Mouse (Mus musculus): ENCODE data around the gene Lipe. TPM values are rescaled to one million over a fixed set of nuclear protein-coding genes. Genes with fewer than 3 reads are reported as not detected.

Gene Lipe
- polyA plus RNA-seq, 1 experiment from 2014 or later, result 21.4 TPM

GRCm38 (mm10) chr7:25341000-25341784, 57.3 kb downstream of the Lipe start:
- Histone ChIP-seq H3K9ac (replicated peaks; ENCODE audit: low read depth) (no peak overlapping the region), H3K27me3 (replicated peaks; ENCODE audit: insufficient read depth, low read length) (no peaks in the 10 kb centered on the region), H3K4me1 (ENCODE audit: insufficient read depth, low read depth, low read length) (no peaks in the 10 kb centered on the region), H3K27ac (ENCODE audit: low read length) (no peak overlapping the region), H3K4me2 (replicated peaks; ENCODE audit: low read depth, low read length) (no peak overlapping the region), H3K4me3 (ENCODE audit: low read depth, low read length) (no peak overlapping the region), H3K9me3 (ENCODE audit: low read length) (no peaks in the 10 kb centered on the region), H3K36me3 (ENCODE audit: insufficient read depth, low read length) (peaks cover 4% of the 10 kb centered on the region; the same call in 1 of the 2 replicates)
- 0 out of 2 replicates have a peak, but pooled peaks have one; percentile 14 for ATAC-seq
- whole genome bisulfite sequencing, result 77% methylated on average over 20 of the region's 20 CpGs
- no peak for DNase-seq (ENCODE audit: low spot score)
- TF ChIP-seq CTCF (IDR thresholded peaks at IDR 0.05) (no peak), EP300 (IDR thresholded peaks at IDR 0.05) (no peak)

GRCm38 (mm10) chr7:25339329-25339728, 59.2 kb downstream of the Lipe start:
- Histone ChIP-seq H3K4me1 (ENCODE audit: insufficient read depth, low read depth, low read length) (no peaks in the 10 kb centered on the region), H3K9ac (replicated peaks; ENCODE audit: low read depth) (no peak overlapping the region), H3K36me3 (ENCODE audit: insufficient read depth, low read length) (peaks cover 4% of the 10 kb centered on the region; the same call in 1 of the 2 replicates), H3K27me3 (replicated peaks; ENCODE audit: insufficient read depth, low read length) (no peaks in the 10 kb centered on the region), H3K27ac (ENCODE audit: low read length) (no peak overlapping the region), H3K4me2 (replicated peaks; ENCODE audit: low read depth, low read length) (no peak overlapping the region), H3K4me3 (ENCODE audit: low read depth, low read length) (no peak overlapping the region), H3K9me3 (ENCODE audit: low read length) (no peaks in the 10 kb centered on the region)
- ATAC-seq (no peak), DNase-seq (ENCODE audit: low spot score) (no peak)
- TF ChIP-seq EP300 (IDR thresholded peaks at IDR 0.05) (no peak), CTCF (IDR thresholded peaks at IDR 0.05) (no peak)
- 80% methylated on average over 9 of the region's 9 CpGs for WGBS

- ATAC-seq, result no peak
These were observed 64.0 kb downstream of the Lipe start for GRCm38 (mm10) chr7:25334472-25334871.

GRCm38 (mm10) chr7:25333596-25334307, 64.8 kb downstream of the Lipe start:
- no peaks in the 10 kb centered on the region for H3K9me3 ChIP-seq (ENCODE audit: low read length)
- H3K9ac ChIP-seq (replicated peaks; ENCODE audit: low read depth), result no peak overlapping the region
- H3K27me3 ChIP-seq (replicated peaks; ENCODE audit: insufficient read depth, low read length), result no peaks in the 10 kb centered on the region
- no peaks in the 10 kb centered on the region for H3K36me3 ChIP-seq (ENCODE audit: insufficient read depth, low read length)
- no peaks in the 10 kb centered on the region for H3K4me1 ChIP-seq (ENCODE audit: insufficient read depth, low read depth, low read length)
- no peak overlapping the region for H3K27ac ChIP-seq (ENCODE audit: low read length)
- TF ChIP-seq CTCF (IDR thresholded peaks at IDR 0.05) (peak; percentile 96), EP300 (IDR thresholded peaks at IDR 0.05) (no peak)
- peak; percentile 82 for ATAC-seq
- WGBS, result 41% methylated on average over 16 of the region's 16 CpGs
- H3K4me3 ChIP-seq (ENCODE audit: low read depth, low read length), result no peak overlapping the region
- DNase-seq (ENCODE audit: low spot score), result peak; percentile 88
- H3K4me2 ChIP-seq (replicated peaks; ENCODE audit: low read depth, low read length), result no peak overlapping the region

More at GRCm38 (mm10) chr7:25334472-25334871, 64.0 kb downstream of the Lipe start:
- no peak overlapping the region for H3K4me2 ChIP-seq (replicated peaks; ENCODE audit: low read depth, low read length)
- no peaks in the 10 kb centered on the region for H3K36me3 ChIP-seq (ENCODE audit: insufficient read depth, low read length)
- H3K27ac ChIP-seq (ENCODE audit: low read length), result no peak overlapping the region
- no peaks in the 10 kb centered on the region for H3K4me1 ChIP-seq (ENCODE audit: insufficient read depth, low read depth, low read length)
- H3K4me3 ChIP-seq (ENCODE audit: low read depth, low read length), result no peak overlapping the region
- WGBS, result 82% methylated on average over 12 of the region's 12 CpGs
- no peak overlapping the region for H3K9ac ChIP-seq (replicated peaks; ENCODE audit: low read depth)
- TF ChIP-seq EP300 (IDR thresholded peaks at IDR 0.05) (no peak), CTCF (IDR thresholded peaks at IDR 0.05) (no peak)
- H3K9me3 ChIP-seq (ENCODE audit: low read length), result no peaks in the 10 kb centered on the region
- DNase-seq (ENCODE audit: low spot score), result no peak
- no peaks in the 10 kb centered on the region for H3K27me3 ChIP-seq (replicated peaks; ENCODE audit: insufficient read depth, low read length)

Other genes with a start within 250 kb of the Lipe start
- gene Pou2f2, start 219.0 kb downstream of the Lipe start, polyA plus RNA-seq (2015; fragmentation: Nextera tagmentation; extraction: Ambion mirVana), result 0.98 and 1.4 TPM in 2 replicates
- gene Dedd2, start 178.1 kb downstream of the Lipe start, polyA plus RNA-seq (2015; fragmentation: Nextera tagmentation; extraction: Ambion mirVana), result 15.9 and 18.2 TPM in 2 replicates
- 1.6 and 2.2 TPM in 2 replicates for gene Zfp526, start 177.3 kb downstream of the Lipe start, polyA plus RNA-seq (2015; fragmentation: Nextera tagmentation; extraction: Ambion mirVana)
- 6.7 and 6.8 TPM in 2 replicates for gene Gsk3a, start 160.9 kb downstream of the Lipe start, polyA plus RNA-seq (2015; fragmentation: Nextera tagmentation; extraction: Ambion mirVana)
- gene Erf, start 147.9 kb downstream of the Lipe start, polyA plus RNA-seq (2015; fragmentation: Nextera tagmentation; extraction: Ambion mirVana), result 8.7 and 10.3 TPM in 2 replicates
- 26.5 and 31.9 TPM in 2 replicates for gene Cic, start 131.0 kb downstream of the Lipe start, polyA plus RNA-seq (2015; fragmentation: Nextera tagmentation; extraction: Ambion mirVana)
- gene Pafah1b3, start 100.7 kb downstream of the Lipe start, polyA plus RNA-seq (2015; fragmentation: Nextera tagmentation; extraction: Ambion mirVana), result 83.8 and 87.1 TPM in 2 replicates
- gene Prr19, start 97.3 kb downstream of the Lipe start, polyA plus RNA-seq (2015; fragmentation: Nextera tagmentation; extraction: Ambion mirVana), result not detected in 2 replicates
- gene Tmem145, start 92.6 kb downstream of the Lipe start, polyA plus RNA-seq (2015; fragmentation: Nextera tagmentation; extraction: Ambion mirVana), result 0.08 TPM in 1 of 2 replicates, not detected in the other
- 5.6 and 6.3 TPM in 2 replicates for gene Megf8, start 81.5 kb downstream of the Lipe start, polyA plus RNA-seq (2015; fragmentation: Nextera tagmentation; extraction: Ambion mirVana)
- not detected in 2 replicates for gene Cnfn, start 29.0 kb downstream of the Lipe start, polyA plus RNA-seq (2015; fragmentation: Nextera tagmentation; extraction: Ambion mirVana)
- gene Cxcl17, start 14.2 kb upstream of the Lipe start, polyA plus RNA-seq (2015; fragmentation: Nextera tagmentation; extraction: Ambion mirVana), result 31.9 and 38.1 TPM in 2 replicates
- 21.7 and 23.5 TPM in 2 replicates for gene Ceacam1, start 78.9 kb upstream of the Lipe start, polyA plus RNA-seq (2015; fragmentation: Nextera tagmentation; extraction: Ambion mirVana)
- not detected in 2 replicates for gene Ceacam2, start 141.1 kb upstream of the Lipe start, polyA plus RNA-seq (2015; fragmentation: Nextera tagmentation; extraction: Ambion mirVana)
- gene Erich4, start 217.2 kb upstream of the Lipe start, polyA plus RNA-seq (2015; fragmentation: Nextera tagmentation; extraction: Ambion mirVana), result not detected in 2 replicates
- 20.0 and 22.5 TPM in 2 replicates for gene Dmac2, start 220.7 kb upstream of the Lipe start, polyA plus RNA-seq (2015; fragmentation: Nextera tagmentation; extraction: Ambion mirVana)
- 10.1 and 10.9 TPM in 2 replicates for gene B3gnt8, start 227.9 kb upstream of the Lipe start, polyA plus RNA-seq (2015; fragmentation: Nextera tagmentation; extraction: Ambion mirVana)

Data from lung, postnatal 0 days (tissue).